Mouse (Mus musculus) spleen, postnatal 4 days (tissue): ENCODE data around the gene Hrk.

Experiments
- DNase-seq, 2 experiments: peaks; one replicate each; pipeline ENCODE4 v3.0.0; 2022; ENCODE audit warnings: low spot score in 2 of 2

The Hrk gene

GRCm38 (mm10) chr5:118223142-118223757 is 58.8 kb downstream of the Hrk start:
- DNase-seq = no peak

GRCm38 (mm10) chr5:118230071-118230611 is 65.7 kb downstream of the Hrk start:
- DNase-seq = no peak

GRCm38 (mm10) chr5:118236891-118237290 is 72.4 kb downstream of the Hrk start:
- DNase-seq = no peak
